ENCODE assay signal across 37 mouse cellular contexts in genomic region chr17:68333382-68333781, GRCm38 (mm10). TPM values are rescaled to one million over a fixed set of nuclear protein-coding genes. Genes with fewer than 3 reads are reported as not detected.
"Had no signal": no experiment of that assay in that cellular context is flagged by ENCODE, and none has a peak within 500 bp of the region (broad histone marks: within the 10 kb centered on the region; RNA-seq: fewer than 3 reads in every experiment).

No protein-coding gene starts in this region.

- H3K36me3 ChIP-seq: limb, embryonic 10.5 days; limb, embryonic 12.5 days; limb, embryonic 13.5 days; limb, embryonic 15.5 days; liver, embryonic 12.5 days; liver, embryonic 13.5 days; liver, embryonic 15.5 days; lung, embryonic 15.5 days; midbrain, embryonic 10.5 days; midbrain, embryonic 12.5 days; midbrain, embryonic 13.5 days; midbrain, embryonic 15.5 days; neural tube, embryonic 12.5 days had no signal

- DNase-seq: left cerebral cortex, postnatal 4 days; liver, embryonic 13.5 days; liver, postnatal 0 days; lung, adult 18-20 months; lung, adult 2 months; lung, embryonic 14.5 days; lung, postnatal 10 days; lung, postnatal 14 days; lung, postnatal 36 days; lung, postnatal 4 days; midbrain, embryonic 14.5 days had no signal

- ATAC-seq: liver, embryonic 12.5 days; liver, postnatal 0 days; lung, postnatal 0 days; midbrain, embryonic 13.5 days; midbrain, embryonic 15.5 days; midbrain, embryonic 16.5 days had no signal

- H3K4me2 ChIP-seq: limb, embryonic 12.5 days; limb, embryonic 13.5 days; limb, embryonic 15.5 days; liver, embryonic 11.5 days; liver, embryonic 12.5 days; liver, embryonic 13.5 days; liver, embryonic 15.5 days; lung, embryonic 14.5 days; lung, embryonic 15.5 days; midbrain, embryonic 11.5 days; midbrain, embryonic 12.5 days; midbrain, embryonic 13.5 days; midbrain, embryonic 15.5 days; neural tube, embryonic 12.5 days had no signal

- H3K4me1 ChIP-seq: limb, embryonic 10.5 days; limb, embryonic 12.5 days; limb, embryonic 13.5 days; limb, embryonic 15.5 days; liver, embryonic 12.5 days; liver, embryonic 13.5 days; liver, embryonic 15.5 days; lung, embryonic 15.5 days; megakaryocyte, embryonic 14.5 days; midbrain, embryonic 10.5 days; midbrain, embryonic 12.5 days; midbrain, embryonic 13.5 days; midbrain, embryonic 15.5 days; neural tube, embryonic 12.5 days had no signal

- H3K27me3 ChIP-seq: limb, embryonic 12.5 days; limb, embryonic 13.5 days; limb, embryonic 15.5 days; liver, embryonic 12.5 days; liver, embryonic 13.5 days; liver, embryonic 15.5 days; lung, embryonic 15.5 days; megakaryocyte, embryonic 14.5 days; midbrain, embryonic 12.5 days; midbrain, embryonic 13.5 days; midbrain, embryonic 15.5 days; neural tube, embryonic 12.5 days had no signal

- H3K9ac ChIP-seq: limb, embryonic 12.5 days; limb, embryonic 13.5 days; limb, embryonic 15.5 days; liver, embryonic 12.5 days; liver, embryonic 13.5 days; liver, embryonic 14.5 days; liver, embryonic 15.5 days; liver, postnatal 0 days; lung, embryonic 14.5 days; lung, embryonic 15.5 days; midbrain, embryonic 12.5 days; midbrain, embryonic 13.5 days; midbrain, embryonic 15.5 days; neural tube, embryonic 12.5 days had no signal

- H3K4me3 ChIP-seq: limb, embryonic 10.5 days; limb, embryonic 12.5 days; limb, embryonic 13.5 days; limb, embryonic 15.5 days; liver, embryonic 12.5 days; liver, embryonic 13.5 days; liver, embryonic 15.5 days; lung, embryonic 15.5 days; midbrain, embryonic 10.5 days; midbrain, embryonic 12.5 days; midbrain, embryonic 13.5 days; midbrain, embryonic 15.5 days; myocyte; neural tube, embryonic 12.5 days had no signal

- H3K9me3 ChIP-seq: limb, embryonic 10.5 days; limb, embryonic 15.5 days; liver, embryonic 15.5 days; lung, embryonic 15.5 days; midbrain, embryonic 10.5 days; midbrain, embryonic 12.5 days; midbrain, embryonic 13.5 days; midbrain, embryonic 15.5 days; neural tube, embryonic 12.5 days had no signal

- H3K27ac ChIP-seq: limb, embryonic 10.5 days; limb, embryonic 12.5 days; limb, embryonic 13.5 days; limb, embryonic 15.5 days; liver, embryonic 12.5 days; liver, embryonic 13.5 days; liver, embryonic 14.5 days; liver, embryonic 15.5 days; lung, embryonic 15.5 days; macrophage; midbrain, embryonic 10.5 days; midbrain, embryonic 12.5 days; midbrain, embryonic 13.5 days; midbrain, embryonic 15.5 days; neural tube, embryonic 12.5 days had no signal

RNA-seq across cellular contexts. Expression of gene L3mbtl4, which starts 59.8 kb away (rescaled TPM):
- total RNA-seq: megakaryocyte progenitor cell, adult 5-6 weeks; megakaryocyte, adult 5-6 weeks; megakaryocyte-erythroid progenitor cell, adult 5-6 weeks; monocyte, adult 5-6 weeks had no signal
- polyA plus RNA-seq: limb, embryonic 10.5 days; limb, embryonic 11.5 days; liver, embryonic 11.5 days; liver, embryonic 12.5 days; liver, embryonic 13.5 days; liver, embryonic 14.5 days; liver, embryonic 15.5 days; liver, embryonic 16.5 days; liver, postnatal 0 days; lung, adult 2 months; macrophage; myocyte had no signal
